Mouse (Mus musculus): Measurements from ENCODE around the gene Cachd1.

DNA sequence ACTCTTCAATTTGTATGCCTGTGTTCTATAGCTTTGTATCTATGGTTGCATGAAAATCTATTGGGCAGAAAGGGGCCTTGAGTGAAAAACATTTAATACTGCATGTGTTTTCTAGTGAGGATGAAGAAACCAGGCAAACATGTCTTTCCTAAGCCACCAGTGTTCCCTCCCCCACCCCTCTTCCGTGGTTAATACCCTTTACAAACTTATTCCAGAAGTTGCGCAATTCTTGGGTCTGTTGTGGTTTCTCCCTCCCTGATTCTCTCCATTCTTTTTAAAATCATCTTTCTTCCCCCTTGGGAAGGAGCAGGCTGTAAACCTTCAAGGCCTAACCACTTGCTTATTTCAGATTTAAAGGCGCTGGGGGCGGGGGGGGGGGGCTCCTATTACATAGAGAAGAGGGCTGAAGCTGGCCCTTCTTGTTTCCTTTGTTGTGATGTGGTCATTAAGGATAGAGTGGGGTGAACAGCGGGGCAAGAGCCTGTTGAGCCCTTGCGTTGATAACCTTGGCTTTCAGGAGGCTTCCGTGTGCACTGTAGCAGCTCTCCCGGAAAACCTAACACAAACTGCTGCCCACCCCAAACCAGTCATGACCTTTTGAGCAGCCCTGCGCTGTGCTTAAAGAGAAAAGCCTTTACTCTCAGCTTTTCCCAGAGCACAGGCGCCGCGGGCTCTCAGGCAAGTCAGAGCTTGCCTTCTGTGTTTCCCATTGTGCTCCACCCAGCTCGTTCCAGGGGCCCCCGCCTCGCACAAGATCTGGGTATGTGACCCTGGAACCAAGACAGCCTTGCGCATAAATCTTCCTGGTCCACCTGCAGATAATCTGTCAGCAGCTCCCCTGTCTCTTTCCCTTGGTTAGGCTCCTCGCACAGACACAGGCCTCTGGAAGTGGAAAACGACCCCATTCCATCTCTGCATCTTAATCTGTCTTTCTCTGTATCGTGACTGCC lies 109.6 kb downstream of the Cachd1 start:
- TF ChIP-seq CTCF (conservative IDR thresholded peaks at IDR 0.05; ENCODE audit: low read length), result no peak
- no peak for TF ChIP-seq POU5F1 (IDR thresholded peaks at IDR 0.05; ENCODE audit: borderline replicate concordance, low read length)
